Mouse (Mus musculus): ENCODE results near the gene Pitpnc1. TPM values are rescaled to one million over a fixed set of nuclear protein-coding genes. Genes with fewer than 3 reads are reported as not detected.
A peak's percentile ranks its signal among the peaks of the same experiment; 100 is the strongest.

Pitpnc1 gene
- total and polyA plus RNA-seq, 3 experiments, result 2.4 to 5.4 (median 3.6) TPM

- H3K27ac ChIP-seq (ENCODE audit: insufficient read depth, low read depth), result no peak overlapping the region
- H3K9me3 ChIP-seq (replicated peaks; ENCODE audit: low read length), result no peaks in the 10 kb centered on the region
- no peaks in the 10 kb centered on the region for H3K4me1 ChIP-seq (ENCODE audit: control insufficient read depth in 1 of 2, insufficient read depth in 2 of 2)
- no peaks in the 10 kb centered on the region for H3K27me3 ChIP-seq (replicated peaks)
- no peaks in the 10 kb centered on the region for H3K36me3 ChIP-seq (replicated peaks in 1 of 2; ENCODE audit: control insufficient read depth in 1 of 2, insufficient read depth in 1 of 2, low read length in 1 of 2)
- no peak overlapping the region for H3K9ac ChIP-seq (ENCODE audit: insufficient read depth, low read depth)
- in situ Hi-C loops (cut with MboI; ENCODE audit: low pct_ligation_motif_present, low pct_unique_long_range_greater_than_20kb, low sequenced_read_pairs) (loop anchor here (5.0 kb wide), 2 partner anchors 101 to 196 kb away; partner anchors contain the start of gene Pitpnc1), dilution Hi-C loops (cut with MboI; ENCODE audit: extremely low pct_ligation_motif_present, extremely low pct_unique_long_range_greater_than_20kb, low sequenced_read_pairs) (no loop called here)
- H3K4me3 ChIP-seq (replicated peaks in 1 of 3; ENCODE audit: low read depth in 2 of 3, low read length in 2 of 3, poor library complexity in 1 of 3), result no peak overlapping the region
- H3K4me2 ChIP-seq (ENCODE audit: insufficient read depth, low read depth, poor library complexity, severe bottlenecking), result no peak overlapping the region
- H3K79me2 ChIP-seq (replicated peaks; ENCODE audit: control insufficient read depth, extremely low read depth, insufficient read depth, poor library complexity, severe bottlenecking), result no peaks in the 10 kb centered on the region
- no peak for DNase-seq (ENCODE audit: extremely low read depth)
- TF ChIP-seq RAD21 (IDR thresholded peaks at IDR 0.05; ENCODE audit: low read depth, low read length), result peak; percentile 15
- TF ChIP-seq SMC3 (IDR thresholded peaks at IDR 0.05; ENCODE audit: low read depth, low read length), result peak; percentile 20
- no peak for TF ChIP-seq ETS1 (conservative IDR thresholded peaks at IDR 0.05; ENCODE audit: low read depth, low read length)
- TF ChIP-seq CTCF (conservative IDR thresholded peaks at IDR 0.05 in 1 of 2, IDR thresholded peaks at IDR 0.05 in 1 of 2; ENCODE audit: low read depth in 2 of 2, low read length in 2 of 2), result peak in 1 of 2 experiments; percentile 46; a peak in 3 of 4 replicates
Observed at GRCm38 (mm10) chr11:107276337-107276736, 194.2 kb downstream of the Pitpnc1 start.

- dilution Hi-C loops (cut with MboI; ENCODE audit: extremely low pct_ligation_motif_present, extremely low pct_unique_long_range_greater_than_20kb, low sequenced_read_pairs) (no loop called here), in situ Hi-C loops (cut with MboI; ENCODE audit: low pct_ligation_motif_present, low pct_unique_long_range_greater_than_20kb, low sequenced_read_pairs) (loop anchor here (5.0 kb wide), 2 partner anchors 101 to 196 kb away; partner anchors contain the start of gene Pitpnc1)
- no peak overlapping the region for H3K4me2 ChIP-seq (ENCODE audit: insufficient read depth, low read depth, poor library complexity, severe bottlenecking)
- H3K36me3 ChIP-seq (replicated peaks in 1 of 2; ENCODE audit: control insufficient read depth in 1 of 2, insufficient read depth in 1 of 2, low read length in 1 of 2), result no peaks in the 10 kb centered on the region
- no peaks in the 10 kb centered on the region for H3K4me1 ChIP-seq (ENCODE audit: control insufficient read depth in 1 of 2, insufficient read depth in 2 of 2)
- peak; percentile 65 for DNase-seq (ENCODE audit: extremely low read depth)
- no peak overlapping the region for H3K9ac ChIP-seq (ENCODE audit: insufficient read depth, low read depth)
- no peaks in the 10 kb centered on the region for H3K79me2 ChIP-seq (replicated peaks; ENCODE audit: control insufficient read depth, extremely low read depth, insufficient read depth, poor library complexity, severe bottlenecking)
- no peaks in the 10 kb centered on the region for H3K9me3 ChIP-seq (replicated peaks; ENCODE audit: low read length)
- TF ChIP-seq TBP (conservative IDR thresholded peaks at IDR 0.05; ENCODE audit: low read depth, low read length), result peak; percentile 89
- TF ChIP-seq SMC3 (IDR thresholded peaks at IDR 0.05; ENCODE audit: low read depth, low read length), result peak; percentile 83
- TF ChIP-seq ZC3H11A (IDR thresholded peaks at IDR 0.05; ENCODE audit: low read depth, low read length), result peak; percentile 50
- 0 out of 2 replicates have a peak, but pooled peaks have one; percentile 15 for TF ChIP-seq IRF4 (IDR thresholded peaks at IDR 0.05; ENCODE audit: low read depth, low read length)
- TF ChIP-seq UBTF (IDR thresholded peaks at IDR 0.05; ENCODE audit: low read depth, low read length), result peak; percentile 92
- TF ChIP-seq MAZ (IDR thresholded peaks at IDR 0.05; ENCODE audit: low read depth, low read length), result no peak
- TF ChIP-seq SIN3A (IDR thresholded peaks at IDR 0.05; ENCODE audit: low read length), result no peak
- no peak for TF ChIP-seq NRF1 (IDR thresholded peaks at IDR 0.05; ENCODE audit: low read depth, low read length)
- peak; percentile 53 to 94 for TF ChIP-seq CTCF (conservative IDR thresholded peaks at IDR 0.05 in 1 of 2, IDR thresholded peaks at IDR 0.05 in 1 of 2; ENCODE audit: low read depth in 2 of 2, low read length in 2 of 2)
- peak; percentile 93 for TF ChIP-seq RAD21 (IDR thresholded peaks at IDR 0.05; ENCODE audit: low read depth, low read length)
- no peak for TF ChIP-seq HCFC1 (IDR thresholded peaks at IDR 0.05; ENCODE audit: low read depth, low read length)
- H3K27me3 ChIP-seq (replicated peaks), result no peaks in the 10 kb centered on the region
- H3K27ac ChIP-seq (ENCODE audit: insufficient read depth, low read depth), result no peak overlapping the region
- no peak overlapping the region for H3K4me3 ChIP-seq (replicated peaks in 1 of 3; ENCODE audit: low read depth in 2 of 3, low read length in 2 of 3, poor library complexity in 1 of 3)
Observed at GRCm38 (mm10) chr11:107275902-107276301, 194.6 kb downstream of the Pitpnc1 start.

GRCm38 (mm10) chr11:107274206-107274605 lies 196.3 kb downstream of the Pitpnc1 start:
- Histone ChIP-seq H3K9ac (ENCODE audit: insufficient read depth, low read depth) (no peak overlapping the region), H3K4me2 (ENCODE audit: insufficient read depth, low read depth, poor library complexity, severe bottlenecking) (no peak overlapping the region), H3K4me1 (ENCODE audit: control insufficient read depth in 1 of 2, insufficient read depth in 2 of 2) (no peaks in the 10 kb centered on the region), H3K27me3 (replicated peaks) (no peaks in the 10 kb centered on the region), H3K9me3 (replicated peaks; ENCODE audit: low read length) (no peaks in the 10 kb centered on the region), H3K27ac (ENCODE audit: insufficient read depth, low read depth) (no peak overlapping the region), H3K4me3 (replicated peaks in 1 of 3; ENCODE audit: low read depth in 2 of 3, low read length in 2 of 3, poor library complexity in 1 of 3) (no peak overlapping the region), H3K36me3 (replicated peaks in 1 of 2; ENCODE audit: control insufficient read depth in 1 of 2, insufficient read depth in 1 of 2, low read length in 1 of 2) (no peaks in the 10 kb centered on the region), H3K79me2 (replicated peaks; ENCODE audit: control insufficient read depth, extremely low read depth, insufficient read depth, poor library complexity, severe bottlenecking) (no peaks in the 10 kb centered on the region)
- no peak for DNase-seq (ENCODE audit: extremely low read depth)
- dilution Hi-C loops (cut with MboI; ENCODE audit: extremely low pct_ligation_motif_present, extremely low pct_unique_long_range_greater_than_20kb, low sequenced_read_pairs), result no loop called here
- in situ Hi-C loops (cut with MboI; ENCODE audit: low pct_ligation_motif_present, low pct_unique_long_range_greater_than_20kb, low sequenced_read_pairs), result no loop called here
- TF ChIP-seq USF1 (IDR thresholded peaks at IDR 0.05; ENCODE audit: low read depth, low read length), result no peak
- TF ChIP-seq ZKSCAN1 (IDR thresholded peaks at IDR 0.05; ENCODE audit: borderline replicate concordance, low read depth, low read length), result no peak
- no peak for TF ChIP-seq E2F4 (IDR thresholded peaks at IDR 0.05; ENCODE audit: insufficient replicate concordance, low read depth, low read length)
- no peak for TF ChIP-seq RCOR1 (conservative IDR thresholded peaks at IDR 0.05; ENCODE audit: low read depth, low read length)
- no peak for TF ChIP-seq EP300 (IDR thresholded peaks at IDR 0.05; ENCODE audit: low read length)
- no peak for TF ChIP-seq MXI1 (IDR thresholded peaks at IDR 0.05; ENCODE audit: low read depth, low read length)
- TF ChIP-seq ETS1 (conservative IDR thresholded peaks at IDR 0.05; ENCODE audit: low read depth, low read length), result no peak
- no peak for TF ChIP-seq TCF12 (IDR thresholded peaks at IDR 0.05; ENCODE audit: low read depth, low read length)
- TF ChIP-seq MYC (IDR thresholded peaks at IDR 0.05; ENCODE audit: low read depth, low read length), result no peak
- TF ChIP-seq CHD2 (IDR thresholded peaks at IDR 0.05; ENCODE audit: low read length), result no peak
- TF ChIP-seq KAT2A (IDR thresholded peaks at IDR 0.05; ENCODE audit: insufficient replicate concordance, low read length), result no peak
- no peak for TF ChIP-seq BHLHE40 (IDR thresholded peaks at IDR 0.05; ENCODE audit: low read depth, low read length)
- TF ChIP-seq SMC3 (IDR thresholded peaks at IDR 0.05; ENCODE audit: low read depth, low read length), result no peak
- TF ChIP-seq MEF2A (IDR thresholded peaks at IDR 0.05; ENCODE audit: borderline replicate concordance, low read depth, low read length), result no peak
- TF ChIP-seq ZNF384 (IDR thresholded peaks at IDR 0.05; ENCODE audit: low read depth, low read length), result no peak
